Mouse (Mus musculus): ENCODE measurements around the gene Daam1. TPM values are rescaled to one million over a fixed set of nuclear protein-coding genes. Genes with fewer than 3 reads are reported as not detected.

The Daam1 gene
- polyA plus RNA-seq, 1 experiment: 2.2 TPM

GRCm38 (mm10) chr12:71954180-71954935 lies 123.5 kb downstream of the Daam1 start:
- DNase-seq (ENCODE audit: low read depth in 1 of 2, low spot score in 2 of 2): no peak
- TF ChIP-seq POLR2A (IDR thresholded peaks at IDR 0.05; ENCODE audit: low read depth, low read length): no peak
- TF ChIP-seq CTCF (IDR thresholded peaks at IDR 0.05; ENCODE audit: extremely low read depth, insufficient read depth, insufficient read length, insufficient replicate concordance): no peak
- H3K36me3 ChIP-seq (ENCODE audit: control insufficient read depth, insufficient read depth, low read length): no peaks in the 10 kb centered on the region
- H3K27ac ChIP-seq (ENCODE audit: insufficient read depth, low read length): no peak overlapping the region
- H3K27me3 ChIP-seq (ENCODE audit: control insufficient read depth, insufficient read depth, low read length): no peaks in the 10 kb centered on the region
- H3K4me1 ChIP-seq (ENCODE audit: control insufficient read depth, insufficient read depth, insufficient read length): no peaks in the 10 kb centered on the region
- no peak overlapping the region for H3K4me3 ChIP-seq (ENCODE audit: extremely low read depth, insufficient read depth, insufficient read length)
- 92% methylated on average over 5 of the region's 5 CpGs for WGBS

GRCm38 (mm10) chr12:71956980-71957379 lies 126.1 kb downstream of the Daam1 start:
- 95% methylated on average over 6 of the region's 6 CpGs for WGBS
- no peaks in the 10 kb centered on the region for H3K36me3 ChIP-seq (ENCODE audit: control insufficient read depth, insufficient read depth, low read length)
- H3K4me1 ChIP-seq (ENCODE audit: control insufficient read depth, insufficient read depth, insufficient read length): no peaks in the 10 kb centered on the region
- no peak overlapping the region for H3K4me3 ChIP-seq (ENCODE audit: extremely low read depth, insufficient read depth, insufficient read length)
- no peaks in the 10 kb centered on the region for H3K27me3 ChIP-seq (ENCODE audit: control insufficient read depth, insufficient read depth, low read length)
- TF ChIP-seq POLR2A (IDR thresholded peaks at IDR 0.05; ENCODE audit: low read depth, low read length): no peak
- TF ChIP-seq CTCF (IDR thresholded peaks at IDR 0.05; ENCODE audit: extremely low read depth, insufficient read depth, insufficient read length, insufficient replicate concordance): no peak
- no peak overlapping the region for H3K27ac ChIP-seq (ENCODE audit: insufficient read depth, low read length)
- no peak for DNase-seq (ENCODE audit: low read depth in 1 of 2, low spot score in 2 of 2)

GRCm38 (mm10) chr12:71957496-71957895 lies 126.6 kb downstream of the Daam1 start:
- WGBS: 79% methylated on average over 5 of the region's 5 CpGs
- no peaks in the 10 kb centered on the region for H3K36me3 ChIP-seq (ENCODE audit: control insufficient read depth, insufficient read depth, low read length)
- H3K27ac ChIP-seq (ENCODE audit: insufficient read depth, low read length): no peak overlapping the region
- no peaks in the 10 kb centered on the region for H3K27me3 ChIP-seq (ENCODE audit: control insufficient read depth, insufficient read depth, low read length)
- no peaks in the 10 kb centered on the region for H3K4me1 ChIP-seq (ENCODE audit: control insufficient read depth, insufficient read depth, insufficient read length)
- no peak for DNase-seq (ENCODE audit: low read depth in 1 of 2, low spot score in 2 of 2)
- TF ChIP-seq POLR2A (IDR thresholded peaks at IDR 0.05; ENCODE audit: low read depth, low read length) (no peak), CTCF (IDR thresholded peaks at IDR 0.05; ENCODE audit: extremely low read depth, insufficient read depth, insufficient read length, insufficient replicate concordance) (no peak)
- H3K4me3 ChIP-seq (ENCODE audit: extremely low read depth, insufficient read depth, insufficient read length): no peak overlapping the region

GRCm38 (mm10) chr12:71959351-71959991 lies 128.6 kb downstream of the Daam1 start:
- DNase-seq (ENCODE audit: low read depth in 1 of 2, low spot score in 2 of 2): no peak
- no peak overlapping the region for H3K4me3 ChIP-seq (ENCODE audit: extremely low read depth, insufficient read depth, insufficient read length)
- no peaks in the 10 kb centered on the region for H3K36me3 ChIP-seq (ENCODE audit: control insufficient read depth, insufficient read depth, low read length)
- no peaks in the 10 kb centered on the region for H3K4me1 ChIP-seq (ENCODE audit: control insufficient read depth, insufficient read depth, insufficient read length)
- H3K27me3 ChIP-seq (ENCODE audit: control insufficient read depth, insufficient read depth, low read length): no peaks in the 10 kb centered on the region
- 85% methylated on average over 6 of the region's 6 CpGs for whole genome bisulfite sequencing
- no peak for TF ChIP-seq CTCF (IDR thresholded peaks at IDR 0.05; ENCODE audit: extremely low read depth, insufficient read depth, insufficient read length, insufficient replicate concordance)
- TF ChIP-seq POLR2A (IDR thresholded peaks at IDR 0.05; ENCODE audit: low read depth, low read length): no peak
- H3K27ac ChIP-seq (ENCODE audit: insufficient read depth, low read length): no peak overlapping the region

GRCm38 (mm10) chr12:71961671-71962070 lies 130.8 kb downstream of the Daam1 start:
- H3K4me3 ChIP-seq (ENCODE audit: extremely low read depth, insufficient read depth, insufficient read length): no peak overlapping the region
- no peak for DNase-seq (ENCODE audit: low read depth in 1 of 2, low spot score in 2 of 2)
- H3K4me1 ChIP-seq (ENCODE audit: control insufficient read depth, insufficient read depth, insufficient read length): no peaks in the 10 kb centered on the region
- no peaks in the 10 kb centered on the region for H3K27me3 ChIP-seq (ENCODE audit: control insufficient read depth, insufficient read depth, low read length)
- 96% methylated on average over 3 of the region's 3 CpGs for WGBS
- no peaks in the 10 kb centered on the region for H3K36me3 ChIP-seq (ENCODE audit: control insufficient read depth, insufficient read depth, low read length)
- no peak overlapping the region for H3K27ac ChIP-seq (ENCODE audit: insufficient read depth, low read length)
- TF ChIP-seq POLR2A (IDR thresholded peaks at IDR 0.05; ENCODE audit: low read depth, low read length) (no peak), CTCF (IDR thresholded peaks at IDR 0.05; ENCODE audit: extremely low read depth, insufficient read depth, insufficient read length, insufficient replicate concordance) (no peak)

GRCm38 (mm10) chr12:71962616-71963015 lies 131.7 kb downstream of the Daam1 start:
- Histone ChIP-seq H3K27me3 (ENCODE audit: control insufficient read depth, insufficient read depth, low read length) (no peaks in the 10 kb centered on the region), H3K4me3 (ENCODE audit: extremely low read depth, insufficient read depth, insufficient read length) (no peak overlapping the region), H3K36me3 (ENCODE audit: control insufficient read depth, insufficient read depth, low read length) (no peaks in the 10 kb centered on the region), H3K27ac (ENCODE audit: insufficient read depth, low read length) (no peak overlapping the region), H3K4me1 (ENCODE audit: control insufficient read depth, insufficient read depth, insufficient read length) (no peaks in the 10 kb centered on the region)
- WGBS: 85% methylated on average over 4 of the region's 4 CpGs
- no peak for DNase-seq (ENCODE audit: low read depth in 1 of 2, low spot score in 2 of 2)
- TF ChIP-seq POLR2A (IDR thresholded peaks at IDR 0.05; ENCODE audit: low read depth, low read length) (no peak), CTCF (IDR thresholded peaks at IDR 0.05; ENCODE audit: extremely low read depth, insufficient read depth, insufficient read length, insufficient replicate concordance) (no peak)

GRCm38 (mm10) chr12:71968592-71968991 lies 137.7 kb downstream of the Daam1 start:
- 67% methylated on average over 4 of the region's 4 CpGs for WGBS
- Histone ChIP-seq H3K27me3 (ENCODE audit: control insufficient read depth, insufficient read depth, low read length) (no peaks in the 10 kb centered on the region), H3K4me1 (ENCODE audit: control insufficient read depth, insufficient read depth, insufficient read length) (no peaks in the 10 kb centered on the region), H3K27ac (ENCODE audit: insufficient read depth, low read length) (no peak overlapping the region), H3K36me3 (ENCODE audit: control insufficient read depth, insufficient read depth, low read length) (no peaks in the 10 kb centered on the region), H3K4me3 (ENCODE audit: extremely low read depth, insufficient read depth, insufficient read length) (no peak overlapping the region)
- TF ChIP-seq POLR2A (IDR thresholded peaks at IDR 0.05; ENCODE audit: low read depth, low read length): no peak
- DNase-seq (ENCODE audit: low read depth in 1 of 2, low spot score in 2 of 2): no peak

All from spleen, adult 2 months (tissue).